Mouse (Mus musculus): ENCODE results near the gene Gm20767.
"Not testable (repeated sequence)": the region's sequence is repeated elsewhere in the genome, so short reads cannot be mapped to it uniquely, and the experiment has no call there.

Gene Gm20767

DNA sequence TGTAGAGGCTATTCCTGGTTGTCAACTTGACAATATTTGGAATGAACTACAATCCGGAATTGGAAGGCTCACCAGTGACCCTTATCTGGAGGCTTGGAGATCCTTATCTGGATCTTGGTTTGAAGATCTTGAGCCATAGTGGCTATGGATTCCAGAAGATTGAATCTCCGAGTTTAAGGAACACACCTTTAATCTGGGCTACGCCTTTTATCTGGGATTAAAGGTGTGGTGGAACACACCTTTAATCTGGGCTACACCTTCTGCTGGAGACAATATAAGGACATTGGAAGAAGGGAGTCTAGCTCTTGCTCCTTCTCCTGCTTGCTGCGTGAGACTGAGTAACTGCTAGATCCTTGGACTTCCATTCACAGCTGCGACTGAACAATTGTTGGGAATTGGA is at the start of gene Gm20767:
Gene Gm20767 (plus strand): TSS at position 301 of the 400 bp plus-strand sequence.
- not testable (repeated sequence) for DNase-seq (ENCODE audit: low read depth, low spot score)

DNA sequence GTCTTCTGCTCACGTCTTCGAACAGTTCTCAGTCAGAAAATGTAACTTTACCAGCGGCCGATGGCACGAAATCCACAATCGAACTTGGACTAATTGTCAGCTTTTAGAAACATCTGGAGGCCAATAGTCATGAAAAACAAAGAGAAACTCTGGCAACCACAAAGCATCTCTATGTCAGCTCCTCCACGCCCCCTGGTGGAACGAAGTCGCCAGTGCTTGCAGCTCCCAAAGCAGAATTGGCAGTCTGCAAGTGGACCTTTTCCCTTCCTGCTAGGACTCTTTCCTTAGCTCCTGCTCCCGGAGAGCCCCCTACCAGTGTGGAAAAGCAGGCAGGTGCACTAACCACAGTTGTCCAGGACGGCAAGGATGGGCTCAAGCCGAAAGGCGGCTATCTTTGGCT is 47.1 kb upstream of the Gm20767 start:
- DNase-seq (ENCODE audit: low read depth, low spot score) = not testable (repeated sequence)

GRCm38 (mm10) chr13:120096241-120096937 is 43.7 kb upstream of the Gm20767 start:
- DNase-seq (ENCODE audit: low read depth, low spot score) = not testable (repeated sequence)

GRCm38 (mm10) chr13:120096938-120097256 is 43.1 kb upstream of the Gm20767 start:
- not testable (repeated sequence) for DNase-seq (ENCODE audit: low read depth, low spot score)

DNA sequence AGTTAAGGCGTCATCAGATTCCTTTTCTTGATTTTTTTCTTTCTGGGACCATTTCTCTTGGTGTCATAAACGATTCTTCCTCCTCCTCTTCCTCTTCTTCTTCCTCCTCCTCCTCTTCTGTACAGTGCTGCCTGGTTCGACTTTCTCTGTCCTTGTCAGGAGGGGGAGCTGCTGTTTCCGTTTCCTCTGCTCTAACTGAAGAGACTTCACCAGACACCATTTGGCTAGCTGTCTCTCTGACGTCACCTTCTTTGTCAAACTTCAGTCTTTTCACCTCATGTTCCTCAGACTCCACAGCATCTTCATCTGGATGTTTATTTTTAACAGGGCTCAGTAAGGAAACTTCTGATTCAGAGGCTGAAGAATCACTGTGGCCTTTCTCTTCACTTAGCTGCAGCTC is 40.7 kb upstream of the Gm20767 start:
- DNase-seq (ENCODE audit: low read depth, low spot score) = not testable (repeated sequence)

- not testable (repeated sequence) for DNase-seq (ENCODE audit: low read depth, low spot score)
Measured at GRCm38 (mm10) chr13:120106504-120106903, 33.5 kb upstream of the Gm20767 start.

- DNase-seq (ENCODE audit: low read depth, low spot score) = not testable (repeated sequence)
Measured at GRCm38 (mm10) chr13:120107000-120107399, 33.0 kb upstream of the Gm20767 start.

DNA sequence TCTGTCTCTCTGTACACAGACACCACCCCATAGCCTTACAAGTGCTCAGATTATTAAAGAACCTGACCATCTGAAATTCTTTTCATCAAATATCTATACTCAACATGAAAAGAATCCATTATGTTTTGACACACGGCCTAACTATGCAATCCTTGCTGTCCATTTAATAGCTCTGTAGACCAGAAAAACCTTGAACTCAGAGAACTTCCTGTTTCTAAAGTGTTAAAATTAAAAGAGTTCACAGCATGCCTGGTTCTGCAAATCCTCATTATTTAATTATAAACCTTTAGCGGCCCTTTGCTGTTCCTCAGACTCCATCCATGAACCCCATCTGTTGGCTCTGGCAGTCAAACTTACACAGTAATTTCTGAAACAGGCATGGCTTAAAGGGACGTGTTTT is 2.3 kb downstream of the Gm20767 start:
- DNase-seq (ENCODE audit: low read depth, low spot score) = not testable (repeated sequence)

DNA sequence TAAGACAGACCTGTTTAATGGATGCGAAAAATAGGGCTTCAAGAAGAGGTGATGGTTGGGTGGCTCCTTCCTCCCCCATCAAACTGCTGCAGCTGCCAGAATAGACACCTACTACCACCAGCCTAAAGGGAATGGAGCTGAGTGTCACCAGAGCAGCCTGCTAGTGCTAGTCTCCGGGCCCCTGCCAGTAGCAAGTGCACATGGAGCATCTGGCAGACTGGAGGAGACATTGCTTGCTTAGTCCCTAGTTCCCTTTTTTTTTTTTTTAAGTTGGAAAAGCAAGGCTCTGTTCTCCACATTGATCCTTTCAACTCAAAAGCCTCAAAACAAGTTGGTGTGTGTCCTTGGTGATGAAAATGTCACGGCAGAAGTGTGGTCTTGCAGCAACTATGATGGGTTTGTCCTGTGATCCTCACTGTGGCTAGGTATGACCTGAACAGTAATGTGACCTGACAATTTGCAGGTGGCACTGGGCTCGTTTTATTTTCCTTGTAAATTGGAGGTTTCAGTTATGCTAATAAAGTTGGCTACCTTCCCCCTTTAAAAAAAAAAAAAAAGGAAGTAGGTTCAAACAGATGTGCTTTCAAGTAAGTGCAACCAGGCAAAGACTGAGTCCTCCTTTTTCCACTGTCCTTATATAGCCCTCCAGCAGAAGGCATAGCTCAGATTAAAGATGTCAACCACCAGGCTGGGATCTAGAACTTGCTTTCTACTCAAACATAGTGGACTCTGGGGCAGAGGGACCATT is 9.8 kb downstream of the Gm20767 start:
- DNase-seq (ENCODE audit: low read depth, low spot score) = not testable (repeated sequence)

GRCm38 (mm10) chr13:120150589-120150988 is 10.5 kb downstream of the Gm20767 start:
- DNase-seq (ENCODE audit: low read depth, low spot score) = not testable (repeated sequence)

DNA sequence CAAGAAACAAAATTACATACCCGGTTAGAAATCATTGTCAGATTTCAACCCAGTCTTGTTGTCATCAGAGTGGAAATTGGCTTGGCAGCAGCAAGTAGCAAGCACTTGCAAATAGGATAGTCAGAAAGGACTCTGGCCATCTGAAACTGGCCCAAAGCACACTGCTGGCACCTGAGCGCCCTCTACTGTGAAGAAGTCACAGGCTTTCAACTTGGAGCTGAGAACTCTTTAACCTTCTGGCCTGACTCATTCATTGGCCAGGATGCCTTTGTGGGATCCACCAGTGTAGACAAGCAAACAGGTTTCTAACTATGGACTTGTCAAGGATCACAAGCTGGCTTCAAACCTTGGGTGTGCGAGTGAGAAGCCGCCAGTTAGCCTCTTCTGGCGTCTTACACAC is 28.3 kb downstream of the Gm20767 start:
- not testable (repeated sequence) for DNase-seq (ENCODE audit: low read depth, low spot score)

DNA sequence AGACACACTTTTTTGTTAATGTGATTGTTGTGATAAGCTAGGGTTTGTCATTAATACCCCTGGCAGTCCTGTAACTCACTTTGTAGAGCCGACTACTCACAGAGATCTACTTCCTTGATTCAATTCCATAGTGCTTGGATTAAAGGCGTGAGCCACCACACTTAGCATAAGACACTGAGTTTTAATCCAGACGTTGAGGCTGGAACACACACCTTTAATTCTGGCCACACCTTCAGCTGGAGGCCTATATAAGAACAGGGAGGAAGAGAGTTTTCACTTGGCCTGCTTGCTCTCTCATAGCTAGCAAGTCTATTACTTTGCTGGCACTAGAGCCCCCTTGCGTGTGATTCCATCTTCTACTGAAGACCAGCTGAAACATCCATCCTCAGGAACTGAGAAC is 32.1 kb downstream of the Gm20767 start, which contains the start of gene Gm21818:
Gene Gm21818 (plus strand): TSS at position 301 of the 400 bp plus-strand sequence.
- not testable (repeated sequence) for DNase-seq (ENCODE audit: low read depth, low spot score)

GRCm38 (mm10) chr13:120196189-120196821 is 56.3 kb downstream of the Gm20767 start:
- not testable (repeated sequence) for DNase-seq (ENCODE audit: low read depth, low spot score)

Data from telencephalon, adult 2 months (tissue).